Mouse (Mus musculus) liver, embryonic 11.5 days (tissue): ENCODE results near the gene Irak2. TPM values are rescaled to one million over a fixed set of nuclear protein-coding genes. Genes with fewer than 3 reads are reported as not detected.
"Not testable (repeated sequence)": the region's sequence is repeated elsewhere in the genome, so short reads cannot be mapped to it uniquely, and the experiment has no call there.

Experiments used
- ATAC-seq: fragments of 200-750 bp; cut with Nextera tagmentation; replicated peaks from 2 replicates; pipeline ENCODE4 v1.8.0; 2017; ENCODE audit warnings: moderate number of reproducible peaks, mild to moderate bottlenecking, moderate TSS enrichment, moderate library complexity; ENCODE audit not compliant: low FRiP score
- DNase-seq: peaks from one replicate; pipeline ENCODE4 v3.0.0-alpha.2; 2017; ENCODE audit warnings: low spot score
- H3K27ac ChIP-seq: fragments of 300-500 bp; sonication (generic); 2 replicates; pipeline ENCODE4 v1.5.1; 2014; ENCODE audit warnings: mild to moderate bottlenecking, low read depth, low read length, control low read depth
- H3K27me3 ChIP-seq: fragments of 300-500 bp; sonication (generic); replicated peaks from 2 replicates; pipeline ENCODE4 v1.6.1; 2014; ENCODE audit warnings: low read length, mixed read lengths; ENCODE audit not compliant: control insufficient read depth, insufficient read depth
- H3K36me3 ChIP-seq: fragments of 300-500 bp; sonication (generic); 2 replicates; pipeline ENCODE4 v1.6.1; 2014; ENCODE audit warnings: mild to moderate bottlenecking, low read length, moderate library complexity, mixed read lengths; ENCODE audit not compliant: control insufficient read depth, insufficient read depth
- H3K4me1 ChIP-seq: fragments of 300-500 bp; sonication (generic); replicated peaks from 2 replicates; pipeline ENCODE4 v1.6.1; 2014; ENCODE audit warnings: low read length, mixed read lengths; ENCODE audit not compliant: control insufficient read depth, insufficient read depth
- H3K4me2 ChIP-seq: fragments of 300-500 bp; sonication (generic); 2 replicates; pipeline ENCODE4 v1.6.1; 2014; ENCODE audit warnings: mild to moderate bottlenecking, control low read depth, moderate library complexity
- H3K4me3 ChIP-seq: fragments of 300-500 bp; sonication (generic); 2 replicates; pipeline ENCODE4 v1.5.1; 2014; ENCODE audit warnings: low read depth, low read length, control low read depth
- H3K9ac ChIP-seq: fragments of 300-500 bp; sonication (generic); 2 replicates; pipeline ENCODE4 v1.6.1; 2014; ENCODE audit warnings: low read depth, low read length, control low read depth
- H3K9me3 ChIP-seq: fragments of 300-500 bp; sonication (generic); 2 replicates; pipeline ENCODE4 v1.6.1; 2016; ENCODE audit warnings: low read length, inconsistent platforms, mixed read lengths; ENCODE audit not compliant: control insufficient read depth
- WGBS: fragments of 180-500 bp; shearing (Covaris S2); extraction: QIAGEN DNeasy Blood & Tissue Kit; methylation state at CpG from one replicate; pipeline ENCODE4 v1.1.7; 2014; 5-methylcytosine and 5-hydroxymethylcytosine counted together
- polyA plus RNA-seq: library from polyadenylated mRNA; unstranded; fragments of >200 nt; fragmentation: Nextera tagmentation; extraction: Ambion mirVana; gene quantifications from 2 replicates; pipeline ENCODE4 v1.2.1, GENCODE M21; 2014

The Irak2 gene
- polyA plus RNA-seq, 1 experiment from 2014 or later: 14.8 TPM

DNA sequence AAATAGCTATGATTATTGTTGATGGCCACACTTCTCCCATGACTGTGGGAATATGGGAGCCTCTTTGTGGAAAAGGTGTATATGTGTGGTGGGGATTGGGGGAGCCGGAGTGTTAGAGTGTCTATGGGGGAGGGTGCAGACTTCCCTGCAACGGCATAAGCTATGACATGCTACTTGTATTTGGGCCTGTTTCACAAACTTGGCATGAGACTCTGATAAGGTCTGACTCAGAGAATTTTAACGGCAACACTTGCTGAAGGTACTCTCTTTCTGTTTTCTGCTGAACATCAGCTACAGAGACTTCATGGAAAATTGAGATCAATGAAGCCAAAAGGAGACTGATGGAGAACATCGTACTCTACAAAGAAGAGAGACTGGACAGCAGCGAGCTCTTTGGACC is 55.1 kb downstream of the Irak2 start:
- Histone ChIP-seq H3K9ac (peak overlapping the region; percentile 25; the same call in 1 of the 2 replicates), H3K4me1 (peaks cover 54% of the 10 kb centered on the region), H3K36me3 (peaks cover 2% of the 10 kb centered on the region; the same call in 1 of the 2 replicates), H3K9me3 (no peaks in the 10 kb centered on the region), H3K27ac (0 out of 2 replicates have a peak overlapping the region, but pooled peaks have one; percentile 38), H3K4me2 (peak overlapping the region; percentile 67), H3K27me3 (no peaks in the 10 kb centered on the region), H3K4me3 (no peak overlapping the region)
- WGBS: 69% methylated on average over 5 of the region's 5 CpGs
- ATAC-seq (no peak), DNase-seq (no peak)

DNA sequence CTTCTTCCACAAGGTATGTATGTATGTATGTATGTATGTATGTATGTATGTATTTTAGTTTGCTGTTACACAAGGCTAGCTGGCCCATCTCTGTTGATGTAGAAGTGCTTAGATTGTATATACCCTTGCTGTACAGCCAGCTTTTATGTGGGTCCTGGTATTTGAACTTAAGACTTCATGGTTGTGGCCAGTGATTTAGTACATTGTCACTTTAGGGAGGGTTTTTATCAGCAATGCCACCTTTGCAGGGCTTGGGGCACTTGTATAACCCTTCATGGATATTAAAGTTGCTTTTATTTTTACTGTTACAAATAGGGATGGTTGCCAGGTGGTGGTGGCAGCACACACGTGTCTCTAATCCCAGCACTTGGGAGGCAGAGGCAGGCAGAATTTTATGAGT is 56.9 kb downstream of the Irak2 start:
- ATAC-seq (no peak), DNase-seq (no peak)
- H3K27ac ChIP-seq: peak overlapping the region; percentile 97; the same call in 1 of the 2 replicates
- no peak overlapping the region; the same call in 1 of the 2 replicates for H3K9ac ChIP-seq
- H3K9me3 ChIP-seq: no peaks in the 10 kb centered on the region
- H3K4me1 ChIP-seq: peaks cover 54% of the 10 kb centered on the region
- peaks cover 4% of the 10 kb centered on the region; the same call in 1 of the 2 replicates for H3K36me3 ChIP-seq
- H3K4me3 ChIP-seq: no peak overlapping the region
- no peaks in the 10 kb centered on the region for H3K27me3 ChIP-seq
- 33% methylated on average over 1 of the region's 1 CpGs for WGBS
- peak overlapping the region; percentile 98; the same call in 1 of the 2 replicates for H3K4me2 ChIP-seq

- Histone ChIP-seq H3K4me3 (peak overlapping the region; percentile 93), H3K9ac (peak overlapping the region; percentile 66), H3K4me2 (peak overlapping the region; percentile 98), H3K9me3 (no peaks in the 10 kb centered on the region), H3K36me3 (peaks cover 8% of the 10 kb centered on the region; the same call in 1 of the 2 replicates), H3K4me1 (peaks cover 54% of the 10 kb centered on the region), H3K27ac (peak overlapping the region; percentile 97), H3K27me3 (no peaks in the 10 kb centered on the region)
- ATAC-seq: no peak
- no peak for DNase-seq
- WGBS: 35% methylated on average over 4 of the region's 4 CpGs
These were observed 57.6 kb downstream of the Irak2 start for GRCm38 (mm10) chr6:113695766-113696355.

DNA sequence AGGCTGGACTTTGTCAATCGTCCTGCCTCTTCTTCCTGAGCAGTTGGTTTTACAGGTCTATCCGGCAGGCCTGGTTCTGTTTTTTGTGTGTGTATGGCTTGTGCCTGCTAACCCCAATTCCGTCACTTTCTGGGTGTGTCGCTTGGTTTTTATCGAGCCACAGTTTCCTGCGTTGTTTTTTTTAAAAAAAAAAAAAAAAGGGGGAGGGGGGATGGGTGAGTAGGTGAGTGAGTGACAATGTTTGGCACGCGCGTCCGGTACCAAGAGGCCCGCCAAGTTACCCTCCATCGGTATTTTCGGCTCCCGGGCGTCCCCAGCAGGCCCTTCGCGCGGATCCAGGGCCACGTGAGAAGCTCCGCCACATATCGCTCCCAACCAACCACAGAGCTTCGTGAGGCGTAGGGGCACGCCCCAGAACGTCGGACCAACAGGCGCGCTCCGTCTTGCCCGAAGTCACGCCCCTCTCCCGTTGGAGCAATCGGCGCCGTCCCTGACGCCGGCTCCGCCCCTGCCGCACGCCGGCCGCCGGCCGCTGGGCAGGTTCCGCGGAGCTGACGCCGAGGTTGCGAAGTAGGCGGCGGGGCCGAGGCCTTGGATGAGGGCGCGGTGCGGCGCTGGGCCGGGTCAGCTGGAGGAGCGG is 58.4 kb downstream of the Irak2 start, which contains the start of gene Tatdn2:
TSS of gene Tatdn2 (plus strand) at position 469 of the 640 bp plus-strand sequence.
- Histone ChIP-seq H3K36me3 (peaks cover 13% of the 10 kb centered on the region), H3K4me2 (peak within 1 kb of the TSS; percentile 98), H3K9ac (peak within 1 kb of the TSS; percentile 90), H3K27ac (peak within 1 kb of the TSS; percentile 97), H3K4me3 (peak within 1 kb of the TSS; percentile 93), H3K27me3 (no peaks in the 10 kb centered on the region), H3K9me3 (no peaks in the 10 kb centered on the region), H3K4me1 (peaks cover 52% of the 10 kb centered on the region)
- ATAC-seq (peak; percentile 97), DNase-seq (peak; percentile 94)
- under 1% methylated on average over 58 of the region's 58 CpGs for WGBS

- Histone ChIP-seq H3K36me3 (peaks cover 19% of the 10 kb centered on the region), H3K9ac (peak overlapping the region; percentile 90), H3K4me1 (peaks cover 45% of the 10 kb centered on the region), H3K27ac (peak overlapping the region; percentile 97), H3K9me3 (no peaks in the 10 kb centered on the region), H3K27me3 (no peaks in the 10 kb centered on the region), H3K4me2 (peak overlapping the region; percentile 98), H3K4me3 (peak overlapping the region; percentile 93)
- ATAC-seq (no peak; the same call in 1 of the 2 replicates), DNase-seq (peak; percentile 59)
- WGBS: under 1% methylated on average over 107 of the region's 113 CpGs
These were observed 59.2 kb downstream of the Irak2 start for GRCm38 (mm10) chr6:113697222-113698205.

- Histone ChIP-seq H3K27me3 (no peaks in the 10 kb centered on the region), H3K9me3 (no peaks in the 10 kb centered on the region), H3K36me3 (peaks cover 72% of the 10 kb centered on the region), H3K9ac (no peak overlapping the region), H3K4me2 (no peak overlapping the region), H3K4me3 (no peak overlapping the region), H3K4me1 (peaks cover 2% of the 10 kb centered on the region; the same call in 1 of the 2 replicates), H3K27ac (no peak overlapping the region)
- WGBS: 90% methylated on average over 3 of the region's 3 CpGs
- DNase-seq: no peak
- no peak for ATAC-seq
These were observed 74.5 kb downstream of the Irak2 start for GRCm38 (mm10) chr6:113712718-113713117.

DNA sequence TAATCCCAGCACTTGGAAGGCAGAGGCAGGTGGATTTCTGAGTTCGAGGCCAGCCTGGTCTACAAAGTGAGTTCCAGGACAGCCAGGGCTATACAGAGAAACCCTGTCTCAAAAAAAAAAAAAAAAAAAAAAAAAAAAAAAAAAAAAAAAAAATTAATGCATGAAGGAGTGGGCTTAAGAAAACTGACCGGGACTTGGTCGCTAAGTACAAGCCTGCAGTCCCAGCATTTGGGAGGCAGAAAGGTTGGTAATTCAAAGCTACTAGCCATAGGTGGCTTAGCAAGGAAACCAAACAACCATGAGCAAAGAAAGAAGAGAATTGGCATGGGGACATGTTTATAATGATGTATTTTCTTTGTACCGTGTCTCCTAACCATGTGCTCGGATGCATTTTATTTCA is 75.1 kb downstream of the Irak2 start:
- not testable (repeated sequence) for H3K27ac ChIP-seq, H3K27me3 ChIP-seq, H3K4me3 ChIP-seq, H3K9me3 ChIP-seq, DNase-seq, H3K9ac ChIP-seq, H3K4me2 ChIP-seq, H3K4me1 ChIP-seq, ATAC-seq
- 91% methylated on average over 5 of the region's 5 CpGs for WGBS
- H3K36me3 ChIP-seq: peaks cover 71% of the 10 kb centered on the region

GRCm38 (mm10) chr6:113714276-113714675 is 76.0 kb downstream of the Irak2 start:
- Histone ChIP-seq H3K4me3 (no peak overlapping the region), H3K4me1 (peaks cover 2% of the 10 kb centered on the region; the same call in 1 of the 2 replicates), H3K9ac (no peak overlapping the region), H3K9me3 (no peaks in the 10 kb centered on the region), H3K36me3 (peaks cover 68% of the 10 kb centered on the region), H3K27ac (no peak overlapping the region), H3K27me3 (no peaks in the 10 kb centered on the region), H3K4me2 (no peak overlapping the region)
- WGBS: 74% methylated on average over 2 of the region's 2 CpGs
- no peak for ATAC-seq
- DNase-seq: no peak
